Mouse (Mus musculus) lung, adult 2 months (tissue): ENCODE data around the gene Chek2. TPM values are rescaled to one million over a fixed set of nuclear protein-coding genes. Genes with fewer than 3 reads are reported as not detected.

ENCODE experiments used
- DNase-seq: peaks from one replicate; pipeline ENCODE4 v3.0.0; 2022
- H3K4me1 ChIP-seq: fragments of 200-500 bp; 2 replicates; pipeline ENCODE4 v1.6.1; 2011; ENCODE audit warnings: low read length; ENCODE audit not compliant: control insufficient read depth, insufficient read depth
- H3K4me3 ChIP-seq: fragments of 200-500 bp; replicated peaks from 2 replicates; pipeline ENCODE3; 2011; ENCODE audit warnings: low read depth, mild to moderate bottlenecking, control low read depth, low read length; ENCODE audit errors: extremely low read depth
- CTCF ChIP-seq: fragments of 200-500 bp; IDR thresholded peaks from 2 replicates; pipeline ENCODE4 v1.5.1; 2011; ENCODE audit warnings: mild to moderate bottlenecking, low read length, control low read depth; ENCODE audit not compliant: insufficient read depth
- POLR2A ChIP-seq: fragments of 200-500 bp; IDR thresholded peaks from 2 replicates; pipeline ENCODE4 v1.6.1; 2011; ENCODE audit warnings: low read depth, mild to moderate bottlenecking, control low read depth, low read length, borderline replicate concordance; ENCODE audit errors: extremely low read depth
- WGBS: fragments of 180-500 bp; shearing (Covaris S2); methylation state at CpG from one replicate; pipeline ENCODE4 v1.1.7; 2018; 5-methylcytosine and 5-hydroxymethylcytosine counted together
- polyA plus RNA-seq: library from polyadenylated mRNA; depleted of rRNA; stranded (reverse); fragments of >200 nt; gene quantifications from 2 replicates; pipeline ENCODE4 v1.2.3, GENCODE M21; 2012; rRNA removed

The Chek2 gene
- 3.3 and 4.4 TPM in 2 replicates for polyA plus RNA-seq

GRCm38 (mm10) chr5:110839678-110840365 is at the start of gene Chek2, which contains the start of gene Hscb:
Chek2 (plus strand) TSS chr5:110839979.
Hscb (minus strand) TSS chr5:110839777.
- WGBS, result under 1% methylated on average over 41 of the region's 41 CpGs
- peak within 1 kb of the TSS; percentile 85 for H3K4me3 ChIP-seq
- TF ChIP-seq CTCF (peak; percentile 18; the same call in 1 of the 2 replicates), POLR2A (peak; percentile 73; the same call in 1 of the 2 replicates)
- peak; percentile 97 for DNase-seq
- peaks cover 4% of the 10 kb centered on the region; the same call in 1 of the 2 replicates for H3K4me1 ChIP-seq

- 88% methylated on average over 7 of the region's 7 CpGs for WGBS
Measured at GRCm38 (mm10) chr5:110794363-110794762, 45.4 kb upstream of the Chek2 start.

GRCm38 (mm10) chr5:110797696-110798095 is 42.1 kb upstream of the Chek2 start:
- H3K4me3 ChIP-seq, result no peak overlapping the region
- DNase-seq, result peak; percentile 33
- WGBS, result 55% methylated on average over 4 of the region's 4 CpGs
- no peak for TF ChIP-seq POLR2A
- no peak for TF ChIP-seq CTCF
- peaks cover 2% of the 10 kb centered on the region; the same call in 1 of the 2 replicates for H3K4me1 ChIP-seq

More at GRCm38 (mm10) chr5:110794363-110794762, 45.4 kb upstream of the Chek2 start:
- Histone ChIP-seq H3K4me3 (no peak overlapping the region), H3K4me1 (0 out of 2 replicates have a peak, but pooled peaks cover 2% of the 10 kb centered on the region)
- DNase-seq, result no peak
- no peak for TF ChIP-seq CTCF
- no peak for TF ChIP-seq POLR2A

- peaks cover 2% of the 10 kb centered on the region; the same call in 1 of the 2 replicates for H3K4me1 ChIP-seq
- WGBS, result 80% methylated on average over 3 of the region's 3 CpGs
- no peak overlapping the region for H3K4me3 ChIP-seq
- TF ChIP-seq CTCF, result no peak
- TF ChIP-seq POLR2A, result no peak
- DNase-seq, result no peak
Measured at GRCm38 (mm10) chr5:110801036-110801624, 38.6 kb upstream of the Chek2 start.

GRCm38 (mm10) chr5:110802186-110802585 is 37.6 kb upstream of the Chek2 start:
- no peak for TF ChIP-seq POLR2A
- no peak for TF ChIP-seq CTCF
- no peak overlapping the region for H3K4me3 ChIP-seq
- 54% methylated on average over 4 of the region's 4 CpGs for WGBS
- no peak for DNase-seq
- H3K4me1 ChIP-seq, result peaks cover 4% of the 10 kb centered on the region; the same call in 1 of the 2 replicates

- Histone ChIP-seq H3K4me1 (peaks cover 6% of the 10 kb centered on the region), H3K4me3 (no peak overlapping the region)
- DNase-seq, result no peak
- no peak for TF ChIP-seq POLR2A
- no peak for TF ChIP-seq CTCF
Measured at GRCm38 (mm10) chr5:110802809-110803208, 37.0 kb upstream of the Chek2 start.

GRCm38 (mm10) chr5:110804012-110804743 is 35.6 kb upstream of the Chek2 start:
- 84% methylated on average over 7 of the region's 7 CpGs for WGBS
- TF ChIP-seq POLR2A (no peak), CTCF (no peak)

GRCm38 (mm10) chr5:110806154-110806553 is 33.6 kb upstream of the Chek2 start:
- H3K4me3 ChIP-seq, result no peak overlapping the region
- 83% methylated on average over 4 of the region's 4 CpGs for WGBS
- H3K4me1 ChIP-seq, result peaks cover 9% of the 10 kb centered on the region
- TF ChIP-seq CTCF, result no peak
- no peak for TF ChIP-seq POLR2A
- DNase-seq, result no peak

More at GRCm38 (mm10) chr5:110804012-110804743, 35.6 kb upstream of the Chek2 start:
- Histone ChIP-seq H3K4me1 (peaks cover 9% of the 10 kb centered on the region), H3K4me3 (no peak overlapping the region)
- DNase-seq, result no peak

- TF ChIP-seq CTCF (no peak), POLR2A (no peak)
- H3K4me1 ChIP-seq, result peaks cover 9% of the 10 kb centered on the region
- H3K4me3 ChIP-seq, result no peak overlapping the region
- no peak for DNase-seq
- WGBS, result 79% methylated on average over 1 of the region's 1 CpGs
Measured at GRCm38 (mm10) chr5:110806676-110807075, 33.1 kb upstream of the Chek2 start.

GRCm38 (mm10) chr5:110807453-110807852 is 32.3 kb upstream of the Chek2 start:
- DNase-seq, result no peak
- no peak for TF ChIP-seq CTCF
- no peak for TF ChIP-seq POLR2A
- Histone ChIP-seq H3K4me3 (no peak overlapping the region), H3K4me1 (peaks cover 9% of the 10 kb centered on the region)
- WGBS, result 72% methylated on average over 4 of the region's 4 CpGs
